Mouse (Mus musculus): ENCODE measurements around the gene Panx3.

DNA sequence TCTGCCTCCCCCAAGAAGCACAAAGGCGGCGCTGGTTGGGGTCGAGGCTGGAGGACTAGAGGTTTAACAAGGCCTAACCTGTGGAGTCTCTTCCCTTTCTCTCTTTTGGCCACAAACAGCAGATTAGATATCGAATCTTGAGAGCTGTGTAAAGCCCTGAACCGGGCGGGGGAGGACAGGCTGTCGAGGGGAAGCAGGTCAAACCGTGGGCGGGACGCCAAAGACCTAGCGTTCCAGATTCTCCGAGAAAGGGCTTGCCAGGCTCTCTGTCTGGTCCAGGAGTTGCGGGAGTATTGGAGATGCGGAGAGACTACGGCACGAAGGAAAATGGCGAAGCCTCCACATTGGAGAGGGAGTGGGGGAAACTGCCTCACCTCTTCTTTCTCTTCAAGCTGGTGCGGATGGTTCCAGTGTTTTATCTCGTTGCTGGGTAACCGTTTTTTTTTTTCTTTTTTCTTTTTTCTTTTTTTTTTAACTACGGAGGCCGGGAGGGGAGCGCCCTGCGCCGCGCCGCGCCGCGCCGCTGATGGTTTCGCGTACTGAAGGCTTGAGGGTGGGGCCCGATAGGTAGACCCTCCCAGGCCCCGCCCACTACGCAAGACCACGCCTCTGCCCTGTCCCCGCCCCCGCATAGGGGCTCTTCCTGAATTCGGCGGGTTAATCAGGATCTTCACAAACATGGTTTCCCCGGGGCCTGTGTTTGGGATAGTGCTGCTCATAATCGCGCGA, 55.7 kb downstream of the Panx3 start, which contains the start of gene Spa17:
- TF ChIP-seq POLR2AphosphoS2 (IDR thresholded peaks at IDR 0.05; ENCODE audit: insufficient read length, low read depth) (no peak), MAX (IDR thresholded peaks at IDR 0.05; ENCODE audit: low read depth) (no peak), POLR2A (IDR thresholded peaks at IDR 0.05; ENCODE audit: insufficient read length, low read depth) (no peak), E2F4 (IDR thresholded peaks at IDR 0.05; ENCODE audit: insufficient read depth) (no peak), USF1 (IDR thresholded peaks at IDR 0.05; ENCODE audit: low read depth) (no peak), TCF12 (IDR thresholded peaks at IDR 0.05; ENCODE audit: insufficient read depth, poor library complexity, severe bottlenecking) (no peak), MYOD1 (IDR thresholded peaks at IDR 0.05; ENCODE audit: control insufficient read depth in 1 of 3, insufficient read length in 2 of 3, low read depth in 2 of 3) (no peak)
